Comparison of ENCODE assay signal across 17 mouse cellular contexts in the genomic region with DNA sequence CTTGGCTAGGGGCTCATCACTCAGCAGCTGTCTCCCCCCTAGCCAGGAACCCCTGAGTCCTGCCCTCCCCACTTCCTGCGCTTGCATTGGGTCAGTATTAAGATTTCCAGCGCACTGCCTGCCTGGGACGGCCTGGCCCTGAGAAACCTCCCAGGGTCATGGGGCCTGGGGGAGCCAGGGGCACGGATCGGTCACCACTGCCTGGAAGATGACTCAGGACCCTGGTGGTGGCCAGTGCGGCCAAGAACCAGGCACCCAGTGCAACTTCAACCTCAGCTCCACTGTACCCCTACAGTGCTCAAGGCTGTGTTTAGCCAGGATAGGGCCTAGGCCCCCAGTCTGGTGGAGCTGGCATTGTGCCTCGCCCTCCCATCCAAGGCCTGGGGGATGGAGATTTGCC.
"Had no signal": no experiment of that assay in that cellular context is flagged by ENCODE, and none has a peak within 500 bp of the region (broad histone marks: within the 10 kb centered on the region; RNA-seq: fewer than 3 reads in every experiment).

No protein-coding gene starts in this region.

- H3K9ac ChIP-seq: liver, embryonic 15.5 days; neural tube, embryonic 15.5 days had no signal

- H3K9me3 ChIP-seq: liver, embryonic 15.5 days; midbrain, embryonic 10.5 days; neural tube, embryonic 15.5 days had no signal

- H3K27ac ChIP-seq: kidney, postnatal 0 days; layer of hippocampus, adult 2 months; liver, embryonic 15.5 days; midbrain, embryonic 10.5 days; neural tube, embryonic 15.5 days had no signal

- H3K4me3 ChIP-seq: layer of hippocampus, adult 2 months; liver, embryonic 15.5 days; midbrain, embryonic 10.5 days; myocyte; neural tube, embryonic 15.5 days had no signal

- DNase-seq: kidney, adult 2 months; kidney, postnatal 36 days; lung, adult 2 months; lung, postnatal 10 days; lung, postnatal 4 days; midbrain, embryonic 14.5 days; right cerebral cortex, adult 18-20 months; right cerebral cortex, postnatal 25 days; thymus, adult 2 months; thymus, postnatal 25 days had no signal

- H3K36me3 ChIP-seq: liver, embryonic 15.5 days; midbrain, embryonic 10.5 days; neural tube, embryonic 15.5 days had no signal

- H3K4me1 ChIP-seq: liver, embryonic 15.5 days had no signal

- H3K4me2 ChIP-seq: liver, embryonic 11.5 days; liver, embryonic 15.5 days; neural tube, embryonic 15.5 days had no signal
